Mouse (Mus musculus) liver, embryonic 16.5 days (tissue): ENCODE measurements around the gene Dolpp1. TPM values are rescaled to one million over a fixed set of nuclear protein-coding genes. Genes with fewer than 3 reads are reported as not detected.
A peak's percentile ranks its signal among the peaks of the same experiment; 100 is the strongest.

Experiments used
- ATAC-seq: fragments of 200-750 bp; cut with Nextera tagmentation; 2 replicates; pipeline ENCODE4 v1.8.0; 2017; ENCODE audit warnings: low read depth, mild to moderate bottlenecking, moderate number of reproducible peaks, moderate library complexity
- H3K27ac ChIP-seq: fragments of 300-500 bp; sonication (generic); 2 replicates; pipeline ENCODE4 v1.5.1; 2014; ENCODE audit warnings: mild to moderate bottlenecking, low read length
- H3K27me3 ChIP-seq: fragments of 300-500 bp; sonication (generic); 2 replicates; pipeline ENCODE4 v1.6.1; 2014; ENCODE audit warnings: low read depth, low read length, mixed read lengths; ENCODE audit not compliant: control insufficient read depth, insufficient read depth
- H3K36me3 ChIP-seq: fragments of 300-500 bp; sonication (generic); 2 replicates; pipeline ENCODE4 v1.6.1; 2014; ENCODE audit warnings: mild to moderate bottlenecking; ENCODE audit not compliant: control insufficient read depth, insufficient read depth
- H3K4me1 ChIP-seq: fragments of 300-500 bp; sonication (generic); 2 replicates; pipeline ENCODE4 v1.6.1; 2014; ENCODE audit warnings: low read depth, low read length, mixed read lengths; ENCODE audit not compliant: control insufficient read depth
- H3K4me2 ChIP-seq: fragments of 300-500 bp; sonication (generic); 2 replicates; pipeline ENCODE4 v1.6.1; 2014; ENCODE audit warnings: low read depth, low read length, mixed read lengths
- H3K4me3 ChIP-seq: fragments of 300-500 bp; sonication (generic); 2 replicates; pipeline ENCODE4 v1.5.1; 2014; ENCODE audit warnings: low read depth, mild to moderate bottlenecking, low read length
- H3K9ac ChIP-seq: fragments of 300-500 bp; sonication (generic); 2 replicates; pipeline ENCODE4 v1.6.1; 2014; ENCODE audit warnings: low read depth, low read length
- H3K9me3 ChIP-seq: fragments of 300-500 bp; sonication (generic); replicated peaks from 2 replicates; pipeline ENCODE4 v1.6.1; 2016; ENCODE audit warnings: low read length; ENCODE audit not compliant: control insufficient read depth
- WGBS: fragments of 180-500 bp; shearing (Covaris S2); extraction: QIAGEN DNeasy Blood & Tissue Kit; methylation state at CpG from one replicate; pipeline ENCODE4 v1.1.7; 2014; ENCODE audit not compliant: insufficient replicate concordance; 5-methylcytosine and 5-hydroxymethylcytosine counted together
- polyA plus RNA-seq: library from polyadenylated mRNA; unstranded; fragments of >200 nt; fragmentation: Nextera tagmentation; extraction: Ambion mirVana; gene quantifications from 2 replicates; pipeline ENCODE4 v1.2.1, GENCODE M21; 2015

Gene Dolpp1
- polyA plus RNA-seq, 1 experiment from 2014 or later, result 16.5 TPM

- Histone ChIP-seq H3K27ac (no peak overlapping the region), H3K27me3 (no peaks in the 10 kb centered on the region), H3K4me1 (no peaks in the 10 kb centered on the region), H3K9ac (no peak overlapping the region), H3K9me3 (no peaks in the 10 kb centered on the region), H3K36me3 (peaks cover 22% of the 10 kb centered on the region), H3K4me3 (no peak overlapping the region), H3K4me2 (no peak overlapping the region)
- no peak for ATAC-seq
- 76% methylated on average over 1 of the region's 1 CpGs for WGBS
These were observed 9.5 kb downstream of the Dolpp1 start for GRCm38 (mm10) chr2:30401581-30401980.

- ATAC-seq, result no peak
- 83% methylated on average over 9 of the region's 9 CpGs for WGBS
These were observed 10.3 kb downstream of the Dolpp1 start for GRCm38 (mm10) chr2:30402351-30402826.

GRCm38 (mm10) chr2:30402843-30403242 is 10.8 kb downstream of the Dolpp1 start:
- no peak overlapping the region for H3K4me3 ChIP-seq
- no peak overlapping the region for H3K27ac ChIP-seq
- H3K27me3 ChIP-seq, result no peaks in the 10 kb centered on the region
- H3K4me1 ChIP-seq, result no peaks in the 10 kb centered on the region
- peaks cover 19% of the 10 kb centered on the region for H3K36me3 ChIP-seq
- no peak for ATAC-seq
- WGBS, result 62% methylated on average over 2 of the region's 2 CpGs
- H3K9ac ChIP-seq, result no peak overlapping the region
- no peak overlapping the region for H3K4me2 ChIP-seq
- no peaks in the 10 kb centered on the region for H3K9me3 ChIP-seq

More at GRCm38 (mm10) chr2:30402351-30402826, 10.3 kb downstream of the Dolpp1 start:
- Histone ChIP-seq H3K4me1 (no peaks in the 10 kb centered on the region), H3K27me3 (no peaks in the 10 kb centered on the region), H3K36me3 (peaks cover 19% of the 10 kb centered on the region), H3K4me3 (no peak overlapping the region), H3K27ac (no peak overlapping the region), H3K4me2 (no peak overlapping the region), H3K9ac (no peak overlapping the region), H3K9me3 (no peaks in the 10 kb centered on the region)

- Histone ChIP-seq H3K9ac (no peak overlapping the region), H3K27ac (no peak overlapping the region), H3K36me3 (peaks cover 19% of the 10 kb centered on the region; the same call in 1 of the 2 replicates), H3K4me3 (no peak overlapping the region), H3K4me1 (no peaks in the 10 kb centered on the region), H3K4me2 (no peak overlapping the region), H3K27me3 (no peaks in the 10 kb centered on the region), H3K9me3 (no peaks in the 10 kb centered on the region)
- ATAC-seq, result no peak
- WGBS, result 75% methylated on average over 1 of the region's 1 CpGs
These were observed 11.8 kb downstream of the Dolpp1 start for GRCm38 (mm10) chr2:30403870-30404269.

GRCm38 (mm10) chr2:30407221-30407620 is 15.2 kb downstream of the Dolpp1 start:
- no peaks in the 10 kb centered on the region for H3K9me3 ChIP-seq
- H3K36me3 ChIP-seq, result peaks cover 14% of the 10 kb centered on the region; the same call in 1 of the 2 replicates
- ATAC-seq, result no peak
- H3K9ac ChIP-seq, result no peak overlapping the region
- 57% methylated on average over 2 of the region's 2 CpGs for WGBS
- no peak overlapping the region for H3K4me3 ChIP-seq
- no peak overlapping the region for H3K4me2 ChIP-seq
- no peak overlapping the region for H3K27ac ChIP-seq
- no peaks in the 10 kb centered on the region for H3K4me1 ChIP-seq
- no peaks in the 10 kb centered on the region for H3K27me3 ChIP-seq

- Histone ChIP-seq H3K9me3 (no peaks in the 10 kb centered on the region), H3K4me2 (no peak overlapping the region), H3K27ac (no peak overlapping the region), H3K27me3 (no peaks in the 10 kb centered on the region), H3K9ac (no peak overlapping the region), H3K4me3 (no peak overlapping the region), H3K36me3 (peaks cover 12% of the 10 kb centered on the region; the same call in 1 of the 2 replicates), H3K4me1 (no peaks in the 10 kb centered on the region)
- 67% methylated on average over 10 of the region's 10 CpGs for WGBS
- no peak for ATAC-seq
These were observed 15.7 kb downstream of the Dolpp1 start for GRCm38 (mm10) chr2:30407778-30408177.

GRCm38 (mm10) chr2:30408452-30409100 is 16.5 kb downstream of the Dolpp1 start:
- Histone ChIP-seq H3K9ac (no peak overlapping the region), H3K4me2 (no peak overlapping the region), H3K4me1 (peaks cover 1% of the 10 kb centered on the region), H3K36me3 (peaks cover 7% of the 10 kb centered on the region; the same call in 1 of the 2 replicates), H3K9me3 (no peaks in the 10 kb centered on the region), H3K4me3 (no peak overlapping the region), H3K27me3 (no peaks in the 10 kb centered on the region), H3K27ac (no peak overlapping the region)
- 71% methylated on average over 8 of the region's 8 CpGs for WGBS
- no peak for ATAC-seq

GRCm38 (mm10) chr2:30409454-30410176 is 17.6 kb downstream of the Dolpp1 start:
- no peaks in the 10 kb centered on the region for H3K9me3 ChIP-seq
- peak; percentile 40; the same call in 1 of the 2 replicates for ATAC-seq

More at GRCm38 (mm10) chr2:30409454-30410176, 17.6 kb downstream of the Dolpp1 start:
- no peaks in the 10 kb centered on the region for H3K27me3 ChIP-seq
- H3K9ac ChIP-seq, result no peak overlapping the region
- no peak overlapping the region for H3K27ac ChIP-seq
- H3K36me3 ChIP-seq, result peaks cover 7% of the 10 kb centered on the region; the same call in 1 of the 2 replicates
- H3K4me1 ChIP-seq, result peaks cover 12% of the 10 kb centered on the region
- 68% methylated on average over 5 of the region's 5 CpGs for WGBS
- H3K4me3 ChIP-seq, result no peak overlapping the region
- no peak overlapping the region for H3K4me2 ChIP-seq
